Mouse (Mus musculus): ENCODE measurements around the gene Wdr81.
"Not testable (repeated sequence)": the region's sequence is repeated elsewhere in the genome, so short reads cannot be mapped to it uniquely, and the experiment has no call there.

Wdr81 gene

DNA sequence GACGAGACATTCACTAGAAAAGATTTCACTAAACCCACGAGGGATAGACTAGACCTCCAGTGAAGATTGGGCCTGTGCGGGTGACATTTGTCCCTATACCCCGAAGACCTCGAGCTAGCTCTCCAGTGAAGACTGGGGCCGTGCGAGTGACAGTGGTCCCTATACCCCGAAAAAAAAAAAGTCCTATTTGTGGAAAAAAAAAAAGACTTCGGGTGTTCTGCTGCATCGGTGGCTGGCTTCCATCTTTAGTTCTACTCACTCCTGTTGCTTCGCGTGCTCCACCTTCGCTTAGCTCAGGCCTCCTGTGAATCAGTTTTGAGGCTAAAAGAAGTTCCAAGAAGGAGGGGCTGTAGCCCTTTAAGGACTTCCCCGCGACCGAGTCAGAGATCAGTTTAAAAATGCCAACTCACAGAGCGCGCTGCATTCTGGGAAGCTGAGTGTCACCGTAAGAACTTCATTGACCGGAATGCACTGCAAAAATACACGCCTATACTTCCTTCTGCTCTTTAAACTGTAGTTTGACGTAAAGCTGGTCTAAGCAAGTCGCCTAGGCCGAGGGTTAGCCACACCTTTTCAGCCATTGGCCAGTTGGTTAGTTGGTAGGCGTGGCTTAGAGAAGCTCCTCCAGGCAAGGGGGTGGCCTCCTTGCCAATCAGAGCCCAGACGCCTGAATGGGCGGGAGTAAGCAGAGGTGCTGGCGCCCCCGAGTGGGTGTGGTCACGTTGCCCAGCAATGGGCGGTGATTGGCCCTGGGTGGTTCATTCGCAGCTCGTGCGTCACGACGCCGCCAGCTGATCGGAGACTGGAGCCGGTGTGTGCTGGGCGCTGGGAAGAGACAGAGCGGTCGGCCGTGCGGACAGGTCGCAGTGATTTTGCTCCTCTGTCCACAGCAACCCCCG, 6.6 kb upstream of the Wdr81 start, which contains the start of gene Tlcd2:
Gene Tlcd2, plus strand, starts transcription at position 872 of the 899 bp plus-strand sequence.
- DNase-seq (ENCODE audit: low spot score in 2 of 2): peak; percentile 100

DNA sequence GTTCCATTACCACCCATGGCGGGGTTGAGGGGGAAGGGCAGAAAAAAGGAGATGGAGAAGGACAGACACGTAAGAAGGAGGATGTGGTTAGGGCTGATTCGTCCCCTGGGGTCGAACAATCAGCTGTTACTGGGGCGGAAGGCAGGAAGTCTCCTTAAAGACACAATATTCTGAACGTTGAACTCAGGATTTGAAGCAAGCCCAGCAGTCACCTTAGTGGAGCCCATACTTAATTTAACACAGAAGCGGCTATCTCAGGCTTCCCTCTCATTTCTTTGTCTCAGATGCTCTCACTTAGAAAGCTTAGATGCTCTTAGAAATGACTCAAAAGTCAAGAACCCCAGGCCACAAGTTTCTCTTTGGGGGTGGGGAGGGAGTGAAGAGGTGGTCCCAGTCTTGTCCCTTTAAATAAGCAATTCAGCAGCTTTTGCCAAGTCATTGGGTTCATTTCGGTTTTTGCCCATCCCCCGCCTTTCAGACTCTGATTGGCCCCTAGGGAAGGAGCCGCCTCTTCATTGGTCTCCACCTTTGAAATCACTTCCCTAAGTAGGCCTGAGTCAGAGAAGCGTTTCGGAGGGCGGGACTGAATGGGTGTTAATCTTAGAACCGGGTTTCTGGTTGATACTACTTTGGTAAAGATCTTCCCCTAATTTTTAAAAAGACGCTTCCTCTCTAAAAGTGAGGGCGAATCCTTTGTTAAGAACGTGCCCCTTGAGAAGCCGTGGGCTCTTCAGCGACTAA, 5.8 kb upstream of the Wdr81 start:
- peak; percentile 88 to 91 for DNase-seq (ENCODE audit: low spot score in 2 of 2)

DNA sequence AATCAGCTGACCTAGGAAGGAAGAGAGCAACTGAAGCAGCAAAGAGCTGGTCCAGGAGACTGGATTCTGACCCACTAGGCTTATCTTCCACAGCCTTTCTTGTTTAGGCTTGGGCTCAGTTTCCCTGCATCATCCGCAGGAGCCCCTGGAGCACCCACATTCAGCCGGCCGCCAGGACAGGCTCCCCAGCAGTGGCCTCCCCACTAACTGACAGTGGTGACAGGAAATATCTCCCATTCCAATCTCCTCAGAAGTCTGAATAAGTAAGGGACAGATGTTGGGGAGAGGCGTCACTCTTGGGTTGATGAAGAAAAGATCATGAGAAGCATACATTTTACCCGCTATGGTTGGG, 5.2 kb upstream of the Wdr81 start:
- DNase-seq (ENCODE audit: low spot score in 2 of 2): no peak

DNA sequence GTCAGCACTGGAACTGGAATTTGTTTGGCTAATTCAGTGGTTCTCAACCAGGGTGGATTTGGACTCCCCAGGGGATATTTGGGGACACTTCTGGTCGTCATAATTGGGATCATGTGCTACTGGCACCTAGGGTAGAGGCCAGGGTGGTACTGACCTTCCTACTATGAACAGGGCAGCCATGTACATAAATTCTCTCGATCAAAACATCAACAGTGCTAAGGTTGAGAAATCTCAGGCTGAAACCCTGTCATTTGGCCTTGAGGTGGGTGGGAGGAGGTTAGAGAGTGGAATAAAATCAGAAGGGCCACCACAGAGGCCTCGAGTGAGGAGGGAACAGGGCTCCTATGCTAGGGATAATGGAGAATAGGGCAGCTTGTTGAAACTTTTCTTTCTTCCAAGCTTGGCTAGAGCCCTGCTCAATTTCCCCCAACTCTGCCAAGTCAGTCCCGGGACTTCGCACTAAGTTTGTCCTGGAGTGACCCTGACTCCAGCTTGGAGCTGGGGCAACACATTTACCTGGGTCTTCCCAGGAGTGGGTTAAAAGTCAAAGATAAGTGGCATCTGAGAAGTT, 4.7 kb upstream of the Wdr81 start:
- no peak for DNase-seq (ENCODE audit: low spot score in 2 of 2)

DNA sequence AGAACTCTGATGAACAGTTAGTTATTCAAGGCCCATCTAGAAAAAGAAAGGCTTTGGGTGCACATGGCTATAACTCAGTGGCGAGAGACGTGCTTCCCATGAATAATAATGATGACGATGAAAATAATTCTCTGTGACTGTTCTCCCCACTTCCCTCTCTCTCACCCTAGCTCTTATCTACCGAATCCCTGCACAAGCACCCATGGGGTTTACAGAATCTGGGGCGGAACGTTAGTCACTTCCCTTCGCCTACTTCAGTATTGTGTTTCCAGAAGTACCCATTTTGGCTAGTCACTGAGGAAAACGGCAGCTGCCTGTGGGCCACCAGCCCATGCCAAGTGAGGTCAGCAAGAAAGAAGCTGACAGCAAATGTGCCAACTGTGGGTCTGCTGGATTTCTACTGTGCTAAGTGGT, 4.1 kb upstream of the Wdr81 start:
- no peak for DNase-seq (ENCODE audit: low spot score in 2 of 2)

DNA sequence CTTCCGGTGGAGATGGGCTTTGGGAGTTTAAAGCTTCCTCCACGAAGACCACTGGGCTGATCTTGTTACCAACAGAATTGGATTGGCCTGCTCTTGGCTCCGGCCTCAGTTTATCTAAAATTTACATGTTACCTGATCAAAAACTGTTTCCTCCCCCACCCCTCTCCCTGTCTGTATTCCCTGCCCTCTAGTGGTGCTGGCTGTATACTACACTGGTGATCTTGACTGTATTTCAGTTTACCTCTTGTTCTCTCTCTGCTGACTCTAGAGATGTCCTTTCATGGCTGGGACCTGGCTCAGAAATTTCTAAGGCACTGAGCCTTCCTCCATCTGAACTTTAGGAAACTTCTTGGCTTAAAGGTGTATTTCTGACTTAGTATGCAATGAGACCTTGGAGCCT, 3.7 kb upstream of the Wdr81 start:
- no peak for DNase-seq (ENCODE audit: low spot score in 2 of 2)

DNA sequence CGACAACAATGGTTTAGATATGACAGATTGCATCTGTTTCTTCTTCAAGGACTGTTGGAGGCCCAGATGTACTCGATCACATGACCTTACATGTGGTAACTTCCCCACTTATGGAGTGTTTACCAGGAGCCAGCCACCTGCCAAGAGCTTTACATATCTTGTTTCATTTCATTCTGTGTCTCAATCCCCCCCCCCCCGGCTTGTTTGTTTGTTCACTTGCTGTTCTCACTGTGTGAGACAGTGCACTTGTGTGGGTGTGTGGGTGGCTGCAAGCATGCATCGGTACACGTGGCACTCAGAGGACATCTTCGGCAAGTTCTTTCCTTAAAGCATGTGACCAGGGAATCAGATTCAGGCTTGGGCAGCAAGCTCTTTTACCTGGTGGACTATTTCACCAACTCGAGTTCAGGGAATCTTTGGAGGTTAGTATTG, 1.9 kb upstream of the Wdr81 start:
- DNase-seq (ENCODE audit: low spot score in 2 of 2): no peak

DNA sequence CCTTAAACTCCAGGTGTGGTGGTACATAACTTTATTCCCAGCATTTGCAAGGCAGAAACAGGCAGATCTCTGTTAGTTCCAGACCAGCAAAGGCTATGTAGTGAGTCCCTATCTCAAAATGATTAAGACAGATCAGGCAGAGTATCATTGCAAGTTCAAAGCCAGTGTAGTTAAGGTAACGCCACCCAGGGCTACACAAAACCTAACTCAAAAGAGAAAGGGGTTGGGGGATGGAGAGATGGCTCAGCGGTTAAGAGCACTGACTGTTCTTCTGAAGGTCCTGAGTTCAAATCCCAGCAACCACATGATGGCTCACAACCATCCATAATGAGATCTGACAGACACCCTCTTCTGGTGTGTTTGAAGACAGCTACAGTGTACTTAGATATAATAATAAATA, 1.5 kb upstream of the Wdr81 start:
- DNase-seq (ENCODE audit: low spot score in 2 of 2): not testable (repeated sequence)

DNA sequence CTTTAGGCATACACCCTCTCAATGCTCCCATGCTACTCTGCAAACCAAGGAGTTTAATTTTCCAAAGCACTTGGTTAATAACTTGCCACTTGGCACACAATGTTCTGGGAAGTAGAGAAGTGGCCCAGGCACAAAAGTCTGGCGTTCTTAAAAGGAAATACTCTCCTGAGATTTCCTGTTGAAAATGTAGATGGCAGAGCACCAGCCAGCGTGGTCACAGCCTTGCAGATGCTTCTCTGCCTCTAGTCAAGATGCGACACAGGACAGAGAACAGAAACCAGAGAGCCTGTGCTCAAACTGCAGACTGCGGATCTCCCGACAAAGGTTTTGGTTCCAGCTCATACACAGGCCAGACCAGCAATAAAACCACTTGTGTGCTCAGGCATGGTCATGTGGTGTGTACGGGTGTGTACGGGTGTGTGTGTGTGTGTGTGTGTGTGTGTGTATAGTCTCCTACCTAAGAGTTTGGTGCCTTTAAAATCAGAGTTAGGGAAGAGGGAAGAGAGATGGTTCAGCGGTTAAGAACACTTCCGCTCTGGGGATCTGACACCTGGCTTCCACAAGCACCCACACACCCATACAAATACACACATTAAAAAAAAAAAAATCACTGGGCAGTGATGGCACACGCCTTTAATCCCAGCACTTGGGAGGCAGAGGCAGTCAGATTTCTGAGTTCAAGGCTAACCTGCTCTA, 672 bp upstream of the Wdr81 start:
- DNase-seq (ENCODE audit: low spot score in 2 of 2): no peak

DNA sequence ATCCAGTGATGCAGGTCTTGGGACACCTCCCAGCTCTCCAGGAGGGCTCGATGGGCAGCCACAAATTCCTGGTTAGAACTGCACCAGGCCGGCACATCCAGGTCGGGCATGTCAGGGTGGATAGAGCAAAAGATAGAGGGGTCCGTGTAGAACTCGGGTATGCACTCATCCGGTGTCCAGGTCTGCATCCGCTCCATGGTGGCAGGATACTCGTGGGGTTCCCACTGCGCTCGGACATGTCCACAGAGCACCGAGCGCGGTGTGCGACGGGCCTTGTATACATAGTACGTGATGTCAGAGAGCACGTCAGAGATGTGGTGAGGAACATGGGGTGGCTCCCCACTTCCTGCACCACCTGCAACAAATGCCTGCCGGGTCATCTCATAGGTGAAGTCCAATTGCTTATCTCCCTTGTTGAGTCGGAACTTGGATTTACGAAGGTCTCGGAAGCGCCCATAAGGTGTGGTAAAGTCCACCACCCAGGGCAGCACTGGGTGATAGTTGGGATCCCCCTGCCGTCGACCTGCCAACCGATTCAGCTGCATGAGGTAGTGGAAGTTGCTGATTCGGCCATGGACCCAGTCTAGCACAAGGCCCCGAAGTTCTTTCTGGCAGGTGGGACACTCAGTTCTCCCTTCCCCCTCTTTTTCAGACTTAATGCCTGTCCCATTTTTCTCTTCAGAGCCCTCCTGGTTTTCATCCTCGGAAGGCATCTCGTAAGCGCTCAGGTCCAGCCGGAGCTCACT, 1.5 kb downstream of the Wdr81 start:
- DNase-seq (ENCODE audit: low spot score in 2 of 2): no peak

DNA sequence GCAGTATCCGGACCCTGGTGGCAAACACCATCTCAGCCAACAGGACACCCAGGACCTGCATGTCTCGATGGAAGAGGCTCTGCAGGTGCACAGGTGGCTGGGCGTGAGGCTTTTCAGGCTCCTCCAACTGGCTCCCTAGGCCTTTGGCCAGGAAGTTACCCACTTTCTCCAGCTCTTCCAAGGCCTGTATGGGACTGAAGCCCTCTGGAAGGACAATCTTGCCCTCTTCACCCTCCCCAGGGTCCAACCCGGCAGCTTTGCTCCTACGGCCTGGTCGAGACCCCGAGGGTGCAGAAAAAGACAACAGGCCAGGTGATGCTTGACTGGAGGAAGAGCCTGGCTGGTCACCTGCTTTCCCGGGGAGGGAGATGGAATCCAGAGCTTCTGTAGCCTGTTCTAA, 2.4 kb downstream of the Wdr81 start:
- no peak for DNase-seq (ENCODE audit: low spot score in 2 of 2)

DNA sequence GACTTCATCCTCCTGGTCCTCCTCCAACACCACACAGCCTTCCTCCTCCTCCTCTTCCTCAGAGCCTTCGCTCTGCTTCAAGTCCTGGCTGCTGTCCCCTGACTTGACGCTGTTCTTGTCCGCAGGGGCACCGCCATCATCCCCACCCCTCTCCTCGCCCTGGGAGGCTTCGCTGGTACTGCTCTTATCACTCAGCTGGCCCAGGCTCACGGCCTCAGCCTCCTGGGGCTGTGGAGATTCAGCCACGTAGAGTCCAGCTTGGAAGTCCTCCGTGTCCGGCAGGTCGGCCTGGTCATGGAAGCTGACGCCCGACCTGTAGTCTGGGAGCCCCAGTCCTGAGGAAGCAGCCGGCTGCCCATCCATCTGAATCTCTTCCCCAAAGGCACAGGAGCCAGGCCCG, 3.6 kb downstream of the Wdr81 start:
- no peak for DNase-seq (ENCODE audit: low spot score in 2 of 2)

DNA sequence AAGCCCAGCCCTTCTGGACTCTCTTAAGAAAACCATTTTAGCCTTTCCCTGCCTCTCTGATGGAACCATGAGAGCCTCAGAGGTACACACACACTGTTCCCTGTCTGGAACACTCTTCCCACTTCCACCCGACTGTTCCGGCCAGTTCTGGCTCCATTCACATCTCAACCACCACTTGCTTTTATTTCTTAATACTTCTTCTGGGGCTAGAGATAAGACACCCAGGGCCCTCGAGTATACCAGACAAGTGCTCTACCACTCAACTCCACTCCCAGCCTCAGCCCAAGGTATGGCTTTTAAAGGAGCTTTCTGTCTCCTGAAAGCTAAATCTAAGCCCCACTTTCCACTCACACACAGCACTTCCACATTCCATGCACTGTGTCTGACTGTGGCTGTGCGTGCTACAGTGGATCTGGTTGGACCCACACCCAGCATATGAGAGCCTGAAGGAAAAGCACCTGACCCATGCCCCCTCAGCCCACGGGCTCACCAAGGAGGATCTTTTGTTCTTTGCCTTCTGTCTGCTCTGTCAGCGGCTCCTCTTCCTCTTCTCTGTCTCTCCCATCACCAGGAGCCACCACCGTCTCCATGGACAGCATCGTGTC, 4.1 kb downstream of the Wdr81 start:
- no peak for DNase-seq (ENCODE audit: low spot score in 2 of 2)

DNA sequence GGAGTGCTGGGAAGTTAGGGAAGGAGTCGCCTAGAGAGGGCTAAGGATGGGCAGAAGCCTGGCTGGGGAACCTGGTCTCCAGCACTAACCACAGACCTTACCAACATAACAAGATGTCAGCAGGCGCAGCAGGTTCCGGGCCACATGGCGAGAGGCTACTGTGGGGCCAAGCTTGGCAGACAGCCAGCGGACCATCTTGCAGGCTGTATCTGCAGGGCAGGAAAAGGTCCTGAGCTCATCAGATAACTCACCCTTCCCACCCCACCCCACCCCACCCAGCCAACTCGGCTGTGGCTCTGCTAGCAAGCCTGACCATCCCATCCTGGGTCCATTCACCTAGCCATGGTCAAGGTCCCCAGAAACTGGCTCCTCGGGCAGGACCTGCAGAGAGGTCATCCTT, 4.8 kb downstream of the Wdr81 start:
- no peak for DNase-seq (ENCODE audit: low spot score in 2 of 2)

DNA sequence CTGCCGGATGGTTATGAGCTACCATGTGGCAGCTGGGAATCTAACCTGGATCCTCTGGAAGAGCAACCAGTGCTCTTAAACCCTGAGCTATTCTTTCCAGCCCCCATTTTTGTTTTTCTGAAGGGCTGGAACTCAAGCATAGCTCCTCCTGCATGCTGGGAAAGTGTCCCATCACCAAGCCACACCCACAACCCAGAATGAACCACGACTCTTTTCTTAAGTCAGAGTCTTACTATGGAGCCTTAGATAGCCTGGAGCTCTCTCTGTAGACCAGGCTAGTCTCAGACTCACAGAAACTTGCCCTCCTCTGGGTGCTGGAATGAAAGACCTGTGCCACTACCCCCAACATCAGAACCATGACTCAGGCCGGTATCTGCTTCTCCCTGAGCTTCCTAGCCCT, 5.9 kb downstream of the Wdr81 start:
- no peak for DNase-seq (ENCODE audit: low spot score in 2 of 2)

DNA sequence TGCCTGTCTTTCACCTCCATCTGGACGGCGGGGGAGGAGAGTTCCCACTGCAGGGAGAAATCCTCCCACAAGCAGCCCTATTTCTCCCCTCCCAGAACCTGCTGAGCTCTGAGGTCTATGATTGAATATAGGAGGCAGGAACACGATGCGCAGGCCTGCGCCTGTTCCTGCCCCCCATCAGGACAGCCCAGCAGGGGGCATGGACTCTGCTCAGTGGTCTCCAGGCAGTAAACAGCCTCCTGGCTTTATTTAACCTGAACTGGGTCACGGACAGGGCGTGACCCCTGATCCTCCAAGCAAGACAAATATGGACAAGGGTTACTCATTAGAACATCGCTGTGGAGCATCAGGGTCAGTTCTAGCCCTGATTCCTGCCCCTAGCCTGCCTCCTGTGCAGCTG, 10.8 kb downstream of the Wdr81 start:
- no peak for DNase-seq (ENCODE audit: low spot score in 2 of 2)

DNA sequence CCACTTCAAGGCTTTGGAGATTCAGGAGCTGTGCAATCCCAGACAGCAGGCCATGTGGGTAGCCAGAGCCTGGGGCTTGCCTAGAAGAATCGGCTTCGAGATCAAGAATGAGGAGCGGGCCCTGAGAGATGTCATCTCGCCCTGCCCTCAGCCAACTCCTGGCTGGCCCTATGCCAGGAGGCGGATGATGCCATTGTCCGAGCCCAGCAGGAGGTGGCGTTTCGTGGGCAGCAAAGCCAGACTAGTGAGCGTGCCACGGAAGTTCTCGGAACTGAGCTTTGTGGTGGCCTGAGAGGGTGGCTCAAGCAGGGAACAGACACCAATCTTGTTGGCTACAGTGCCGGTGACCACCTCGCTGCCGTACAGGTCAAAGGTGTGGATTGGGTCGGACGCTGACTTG, 12.9 kb downstream of the Wdr81 start:
- DNase-seq (ENCODE audit: low spot score in 2 of 2): no peak

DNA sequence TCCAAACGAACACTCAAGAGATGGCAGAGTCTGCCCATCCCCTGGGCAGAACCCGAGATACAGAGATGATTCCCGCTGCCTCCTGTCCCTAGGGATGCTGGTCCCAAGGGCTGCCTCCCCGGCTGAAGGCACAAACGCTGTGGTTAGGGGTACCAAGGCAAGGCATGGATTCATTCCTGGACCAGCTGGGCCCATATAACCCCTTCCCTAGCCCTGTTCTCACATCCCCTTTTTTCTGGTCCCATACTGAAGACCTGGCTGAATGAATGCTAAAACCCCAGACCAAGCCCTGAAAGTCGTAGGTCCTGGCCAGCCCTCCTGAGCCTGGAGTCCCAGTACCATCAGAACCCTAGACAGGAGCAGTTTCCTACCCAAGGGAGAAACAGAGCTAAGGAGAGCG, 13.5 kb downstream of the Wdr81 start:
- DNase-seq (ENCODE audit: low spot score in 2 of 2): no peak

DNA sequence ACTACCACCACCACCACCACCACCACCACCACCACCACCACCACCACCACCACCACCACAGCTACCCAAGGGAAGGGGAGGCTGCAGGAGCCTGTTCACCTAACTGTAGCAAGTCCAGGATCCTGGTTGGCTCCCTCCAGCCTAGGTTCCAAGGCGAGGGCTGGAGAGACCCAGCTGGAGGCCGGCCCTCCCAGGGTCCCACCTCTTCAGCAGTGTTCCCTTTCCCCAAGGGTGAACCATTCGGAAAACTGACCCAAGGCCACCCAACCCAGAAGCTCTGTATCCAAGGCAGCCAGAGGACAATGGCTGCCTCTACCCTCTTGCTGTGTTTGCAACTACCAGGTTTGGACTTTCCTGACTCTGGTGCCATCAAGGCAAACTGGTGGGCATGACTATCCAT, 14.6 kb downstream of the Wdr81 start:
- DNase-seq (ENCODE audit: low spot score in 2 of 2): no peak

DNA sequence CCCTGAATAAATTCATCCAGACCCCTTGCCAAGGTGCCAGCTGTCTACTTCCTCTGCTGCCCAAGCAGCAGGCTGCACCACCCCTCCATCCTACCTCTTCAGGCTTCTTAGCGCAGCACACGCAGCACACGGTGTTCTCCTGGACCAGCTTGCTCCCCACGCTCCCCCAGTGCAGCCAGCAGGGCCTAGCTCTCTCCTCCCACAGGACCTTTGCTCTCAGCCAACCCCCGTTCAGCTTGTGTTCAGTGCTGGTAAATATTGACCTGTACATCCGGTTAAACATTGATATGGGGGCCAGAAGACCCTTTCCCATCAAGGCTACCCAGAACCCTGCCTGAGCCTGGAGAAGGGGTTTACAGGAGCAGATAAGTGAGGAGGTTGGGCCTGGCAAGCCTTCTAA, 15.2 kb downstream of the Wdr81 start, which contains the start of gene Serpinf2:
Gene Serpinf2, minus strand, starts transcription at position 229 of the 400 bp plus-strand sequence.
- no peak for DNase-seq (ENCODE audit: low spot score in 2 of 2)

DNA sequence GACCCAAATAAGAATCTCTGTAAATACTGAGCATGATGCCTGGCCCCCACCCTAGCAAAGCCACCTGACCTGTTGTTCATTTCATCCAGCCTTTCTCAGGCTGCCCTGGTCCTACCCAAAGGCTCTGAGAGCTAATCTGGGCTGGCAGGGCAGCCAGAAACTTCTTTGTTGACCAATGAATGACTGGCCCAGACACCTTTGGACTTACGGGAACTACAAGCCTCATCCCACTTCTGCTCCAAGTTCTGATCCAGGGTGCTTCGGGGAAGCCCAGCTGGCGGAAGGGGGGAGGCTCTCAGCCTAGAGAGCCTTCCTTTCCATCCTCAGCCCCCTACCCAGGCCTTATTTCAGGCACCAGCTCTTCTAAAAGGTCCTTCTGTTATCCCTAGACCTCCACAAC, 15.7 kb downstream of the Wdr81 start:
- DNase-seq (ENCODE audit: low spot score in 2 of 2): no peak
